Mouse (Mus musculus) forebrain, postnatal 0 days (tissue): ENCODE data around the gene Macrod1. TPM values are rescaled to one million over a fixed set of nuclear protein-coding genes. Genes with fewer than 3 reads are reported as not detected.

Experiments
- ATAC-seq: fragments of 200-750 bp; cut with Nextera tagmentation; 2 replicates; pipeline ENCODE4 v1.8.0; 2017; ENCODE audit warnings: mild to moderate bottlenecking, moderate library complexity
- DNase-seq: peaks from one replicate; pipeline ENCODE4 v3.0.0-alpha.2; 2015
- H3K27ac ChIP-seq: fragments of 300-500 bp; sonication (generic); 2 replicates; pipeline ENCODE4 v1.5.1; 2014; ENCODE audit warnings: low read depth, mild to moderate bottlenecking, antibody characterized with exemption, low read length, moderate library complexity, mixed read lengths
- H3K27me3 ChIP-seq: fragments of 300-500 bp; sonication (generic); 2 replicates; pipeline ENCODE4 v1.6.1; 2014; ENCODE audit warnings: mild to moderate bottlenecking, low read length, mixed read lengths; ENCODE audit not compliant: insufficient read depth
- H3K36me3 ChIP-seq: fragments of 300-500 bp; sonication (generic); 2 replicates; pipeline ENCODE4 v1.6.1; 2014; ENCODE audit warnings: mild to moderate bottlenecking, moderate library complexity; ENCODE audit not compliant: insufficient read depth
- H3K4me1 ChIP-seq: fragments of 300-500 bp; sonication (generic); 2 replicates; pipeline ENCODE4 v1.6.1; 2014; ENCODE audit warnings: antibody characterized with exemption; ENCODE audit not compliant: insufficient read depth
- H3K4me2 ChIP-seq: fragments of 300-500 bp; sonication (generic); 2 replicates; pipeline ENCODE4 v1.6.1; 2014; ENCODE audit warnings: low read depth, mild to moderate bottlenecking, moderate library complexity
- H3K4me3 ChIP-seq: fragments of 300-500 bp; sonication (generic); 2 replicates; pipeline ENCODE4 v1.5.1; 2014; ENCODE audit warnings: low read depth, low read length, mixed read lengths
- H3K9ac ChIP-seq: fragments of 300-500 bp; sonication (generic); 2 replicates; pipeline ENCODE4 v1.6.1; 2014; ENCODE audit warnings: mild to moderate bottlenecking
- H3K9me3 ChIP-seq: fragments of 300-500 bp; sonication (generic); 2 replicates; pipeline ENCODE4 v1.6.1; 2016; ENCODE audit warnings: low read length
- CTCF ChIP-seq: sonication (generic); IDR thresholded peaks from 2 replicates; pipeline ENCODE4 v1.5.1; 2016; ENCODE audit warnings: antibody characterized with exemption, control low read depth, low read depth
- WGBS: fragments of 180-500 bp; shearing (Covaris S2); extraction: QIAGEN DNeasy Blood & Tissue Kit; methylation state at CpG from one replicate; pipeline ENCODE4 v1.1.7; 2014; 5-methylcytosine and 5-hydroxymethylcytosine counted together
- polyA plus RNA-seq: library from polyadenylated mRNA; unstranded; fragments of >200 nt; fragmentation: Nextera tagmentation; extraction: Ambion mirVana; gene quantifications from 2 replicates; pipeline ENCODE4 v1.2.1, GENCODE M21; 2015
- total RNA-seq: library from RNA; depleted of rRNA; stranded (reverse); fragments of >200 nt; gene quantifications from 2 replicates; pipeline ENCODE4 v1.2.3, GENCODE M21; 2014

Macrod1 gene
- total and polyA plus RNA-seq, 2 experiments from 2014 or later = 8.0 to 8.1 TPM

DNA sequence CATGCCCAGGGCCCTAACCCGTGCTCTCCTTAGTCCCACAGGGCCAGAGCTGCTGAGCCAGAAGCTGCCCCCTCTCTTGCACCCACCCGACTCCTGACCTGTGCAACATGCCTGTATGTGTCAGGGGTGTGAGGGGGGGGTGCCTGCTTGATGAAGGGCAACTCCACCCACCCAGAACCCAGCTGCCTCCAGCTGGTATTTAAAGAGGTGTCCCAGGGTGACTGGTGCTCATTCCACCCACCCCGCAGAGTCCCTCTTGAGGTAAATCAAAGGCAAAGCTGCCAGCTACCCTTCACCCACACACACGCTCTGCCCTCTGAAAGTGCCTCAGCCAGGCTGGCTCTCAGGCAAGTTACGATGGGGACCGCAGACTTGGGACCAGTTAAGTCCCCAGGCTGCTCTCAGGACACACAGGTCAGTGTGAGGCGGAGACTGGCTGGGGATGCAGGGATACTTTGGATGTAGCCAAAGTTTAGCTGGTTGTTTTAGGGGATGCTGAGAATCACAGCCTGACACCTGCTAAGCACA is 92.6 kb downstream of the Macrod1 start:
- H3K4me2 ChIP-seq = no peak overlapping the region
- H3K9me3 ChIP-seq = no peaks in the 10 kb centered on the region
- H3K4me1 ChIP-seq = peaks cover 13% of the 10 kb centered on the region
- no peaks in the 10 kb centered on the region for H3K27me3 ChIP-seq
- no peak for TF ChIP-seq CTCF
- no peaks in the 10 kb centered on the region for H3K36me3 ChIP-seq
- ATAC-seq (no peak), DNase-seq (no peak)
- 53% methylated on average over 7 of the region's 7 CpGs for WGBS
- H3K4me3 ChIP-seq = no peak overlapping the region
- H3K9ac ChIP-seq = no peak overlapping the region
- no peak overlapping the region for H3K27ac ChIP-seq

GRCm38 (mm10) chr19:7151300-7151926 is 94.8 kb downstream of the Macrod1 start:
- no peak for DNase-seq
- Histone ChIP-seq H3K9ac (no peak overlapping the region), H3K4me2 (no peak overlapping the region), H3K27ac (no peak overlapping the region), H3K9me3 (no peaks in the 10 kb centered on the region), H3K4me3 (no peak overlapping the region), H3K27me3 (no peaks in the 10 kb centered on the region), H3K4me1 (peaks cover 10% of the 10 kb centered on the region; the same call in 1 of the 2 replicates), H3K36me3 (no peaks in the 10 kb centered on the region)
- WGBS = 56% methylated on average over 7 of the region's 7 CpGs
- 0 out of 2 replicates have a peak, but pooled peaks have one; percentile 13 for ATAC-seq
- no peak for TF ChIP-seq CTCF

- TF ChIP-seq CTCF = no peak
- Histone ChIP-seq H3K27ac (no peak overlapping the region), H3K9me3 (no peaks in the 10 kb centered on the region), H3K4me1 (peaks cover 10% of the 10 kb centered on the region), H3K4me2 (no peak overlapping the region), H3K36me3 (no peaks in the 10 kb centered on the region), H3K27me3 (no peaks in the 10 kb centered on the region), H3K9ac (no peak overlapping the region), H3K4me3 (no peak overlapping the region)
- no peak for DNase-seq
- ATAC-seq = no peak
- 74% methylated on average over 6 of the region's 6 CpGs for WGBS
Measured at GRCm38 (mm10) chr19:7151927-7152653, 95.5 kb downstream of the Macrod1 start.

- Histone ChIP-seq H3K4me2 (no peak overlapping the region), H3K27ac (peak overlapping the region; percentile 1), H3K4me3 (no peak overlapping the region), H3K9ac (no peak overlapping the region), H3K27me3 (no peaks in the 10 kb centered on the region), H3K4me1 (peaks cover 11% of the 10 kb centered on the region), H3K36me3 (no peaks in the 10 kb centered on the region), H3K9me3 (no peaks in the 10 kb centered on the region)
- WGBS = 38% methylated on average over 7 of the region's 7 CpGs
- ATAC-seq (peak; percentile 13; the same call in 1 of the 2 replicates), DNase-seq (no peak)
- no peak for TF ChIP-seq CTCF
Measured at GRCm38 (mm10) chr19:7153232-7153631, 96.6 kb downstream of the Macrod1 start.

GRCm38 (mm10) chr19:7155196-7155595 is 98.6 kb downstream of the Macrod1 start:
- 36% methylated on average over 5 of the region's 6 CpGs for WGBS
- Histone ChIP-seq H3K36me3 (no peaks in the 10 kb centered on the region), H3K9me3 (no peaks in the 10 kb centered on the region), H3K27me3 (no peaks in the 10 kb centered on the region), H3K9ac (no peak overlapping the region), H3K27ac (no peak overlapping the region), H3K4me3 (no peak overlapping the region), H3K4me2 (no peak overlapping the region), H3K4me1 (peaks cover 11% of the 10 kb centered on the region)
- ATAC-seq (peak; percentile 60), DNase-seq (no peak)
- no peak for TF ChIP-seq CTCF

DNA sequence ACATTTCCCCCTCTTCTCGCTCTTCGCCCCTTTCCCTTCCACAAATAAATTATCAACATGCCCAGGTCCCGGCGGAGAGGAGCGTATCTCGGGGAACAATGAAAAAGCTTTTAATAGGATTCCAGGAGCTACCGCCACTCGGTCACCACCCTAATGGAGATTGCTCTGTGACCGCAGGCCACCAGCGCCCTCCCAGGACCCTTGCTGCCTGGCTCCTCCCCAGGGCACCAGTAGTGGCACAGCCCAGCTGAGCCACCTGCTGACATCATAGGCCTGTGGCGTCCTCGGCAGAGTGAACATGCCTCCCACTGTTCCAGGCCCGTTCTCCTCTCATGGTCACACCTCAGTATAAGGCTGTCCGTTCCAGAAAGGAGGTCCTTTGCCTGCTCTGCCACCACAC is 101.1 kb downstream of the Macrod1 start:
- H3K27me3 ChIP-seq = no peaks in the 10 kb centered on the region
- TF ChIP-seq CTCF = no peak
- no peaks in the 10 kb centered on the region for H3K9me3 ChIP-seq
- ATAC-seq = no peak
- no peak overlapping the region for H3K27ac ChIP-seq
- DNase-seq = no peak
- no peak overlapping the region for H3K4me2 ChIP-seq
- no peaks in the 10 kb centered on the region for H3K36me3 ChIP-seq
- H3K4me1 ChIP-seq = peaks cover 15% of the 10 kb centered on the region
- WGBS = 23% methylated on average over 14 of the region's 14 CpGs
- 0 out of 2 replicates have a peak overlapping the region, but pooled peaks have one; percentile 10 for H3K9ac ChIP-seq
- H3K4me3 ChIP-seq = no peak overlapping the region
